Mouse (Mus musculus): ENCODE results near the gene Ggta1.

- no peak for TF ChIP-seq POLR2A (IDR thresholded peaks at IDR 0.05; ENCODE audit: extremely low read depth, insufficient read depth, low read length)
- no peak for TF ChIP-seq CTCF (IDR thresholded peaks at IDR 0.05; ENCODE audit: extremely low read depth, insufficient read depth, low read length)
These were observed 18.4 kb upstream of the Ggta1 start for GRCm38 (mm10) chr2:35481322-35481990.
